Mouse (Mus musculus): Measurements from ENCODE around the gene Pnpla7. TPM values are rescaled to one million over a fixed set of nuclear protein-coding genes. Genes with fewer than 3 reads are reported as not detected.

Gene Pnpla7
- total and polyA plus RNA-seq, 2 experiments from 2014 or later = 10.9 to 19.5 TPM

DNA sequence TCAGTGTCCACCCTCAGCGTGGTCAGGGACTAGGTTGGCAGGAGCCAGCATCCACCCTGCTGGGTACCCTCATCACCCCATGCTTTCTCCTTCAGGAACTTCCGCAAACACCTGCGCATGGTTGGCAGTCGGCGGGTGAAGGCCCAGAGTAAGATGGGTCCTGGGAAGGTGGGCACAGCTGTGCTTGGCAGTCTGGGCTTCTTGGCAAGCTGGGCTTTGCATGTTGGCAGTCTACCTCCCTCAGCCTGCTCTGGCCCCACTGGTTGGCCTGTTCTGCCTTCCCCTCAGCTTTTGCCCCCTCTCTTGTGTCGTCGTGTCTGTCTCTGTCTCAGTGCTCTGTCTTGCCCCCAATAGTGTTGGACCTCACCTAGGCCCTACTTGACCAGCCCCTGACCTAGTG is 83.1 kb downstream of the Pnpla7 start:
- Histone ChIP-seq H3K4me3 (ENCODE audit: low read depth, low read length) (no peak overlapping the region), H3K27ac (ENCODE audit: low read depth) (no peak overlapping the region), H3K4me2 (ENCODE audit: low read depth, low read length) (no peak overlapping the region), H3K9ac (replicated peaks; ENCODE audit: low read depth, low read length) (no peak overlapping the region), H3K9me3 (replicated peaks; ENCODE audit: control insufficient read depth, low read length) (no peaks in the 10 kb centered on the region), H3K36me3 (replicated peaks; ENCODE audit: control insufficient read depth, insufficient read depth, low read length) (peaks cover 34% of the 10 kb centered on the region), H3K27me3 (ENCODE audit: control insufficient read depth, insufficient read depth, low read length) (no peaks in the 10 kb centered on the region), H3K4me1 (ENCODE audit: control insufficient read depth, insufficient read depth) (peaks cover 7% of the 10 kb centered on the region; the same call in 1 of the 2 replicates)
- TF ChIP-seq EP300 (IDR thresholded peaks at IDR 0.05; ENCODE audit: low read depth) (no peak), CTCF (IDR thresholded peaks at IDR 0.05; ENCODE audit: low read depth) (no peak)
- ATAC-seq (ENCODE audit: insufficient read depth, low read depth) (no peak), DNase-seq (ENCODE audit: low spot score) (no peak)
- WGBS = 94% methylated on average over 7 of the region's 7 CpGs

- TF ChIP-seq EP300 (IDR thresholded peaks at IDR 0.05; ENCODE audit: low read depth) = no peak
- no peak for TF ChIP-seq CTCF (IDR thresholded peaks at IDR 0.05; ENCODE audit: low read depth)
- ATAC-seq (ENCODE audit: insufficient read depth, low read depth) = no peak
- Histone ChIP-seq H3K4me1 (ENCODE audit: control insufficient read depth, insufficient read depth) (no peaks in the 10 kb centered on the region), H3K4me2 (ENCODE audit: low read depth, low read length) (no peak overlapping the region), H3K4me3 (ENCODE audit: low read depth, low read length) (no peak overlapping the region), H3K27me3 (ENCODE audit: control insufficient read depth, insufficient read depth, low read length) (no peaks in the 10 kb centered on the region), H3K9me3 (replicated peaks; ENCODE audit: control insufficient read depth, low read length) (no peaks in the 10 kb centered on the region), H3K27ac (ENCODE audit: low read depth) (no peak overlapping the region), H3K36me3 (replicated peaks; ENCODE audit: control insufficient read depth, insufficient read depth, low read length) (peaks cover 22% of the 10 kb centered on the region), H3K9ac (replicated peaks; ENCODE audit: low read depth, low read length) (no peak overlapping the region)
- DNase-seq (ENCODE audit: low spot score) = no peak
- WGBS = 91% methylated on average over 5 of the region's 5 CpGs
These were observed 87.7 kb downstream of the Pnpla7 start for GRCm38 (mm10) chr2:25063523-25063922.

- ATAC-seq (ENCODE audit: insufficient read depth, low read depth) = no peak
- Histone ChIP-seq H3K4me3 (ENCODE audit: low read depth, low read length) (no peak overlapping the region), H3K4me2 (ENCODE audit: low read depth, low read length) (no peak overlapping the region), H3K9me3 (replicated peaks; ENCODE audit: control insufficient read depth, low read length) (no peaks in the 10 kb centered on the region), H3K36me3 (replicated peaks; ENCODE audit: control insufficient read depth, insufficient read depth, low read length) (peaks cover 22% of the 10 kb centered on the region), H3K27me3 (ENCODE audit: control insufficient read depth, insufficient read depth, low read length) (no peaks in the 10 kb centered on the region), H3K4me1 (ENCODE audit: control insufficient read depth, insufficient read depth) (no peaks in the 10 kb centered on the region), H3K27ac (ENCODE audit: low read depth) (no peak overlapping the region), H3K9ac (replicated peaks; ENCODE audit: low read depth, low read length) (no peak overlapping the region)
- no peak for DNase-seq (ENCODE audit: low spot score)
- TF ChIP-seq CTCF (IDR thresholded peaks at IDR 0.05; ENCODE audit: low read depth) = no peak
- TF ChIP-seq EP300 (IDR thresholded peaks at IDR 0.05; ENCODE audit: low read depth) = no peak
- WGBS = 81% methylated on average over 1 of the region's 1 CpGs
These were observed 88.5 kb downstream of the Pnpla7 start for GRCm38 (mm10) chr2:25064285-25064684.

- H3K27me3 ChIP-seq (ENCODE audit: control insufficient read depth, insufficient read depth, low read length) = no peaks in the 10 kb centered on the region
- ATAC-seq (ENCODE audit: insufficient read depth, low read depth) = no peak
- no peak for DNase-seq (ENCODE audit: low spot score)
- H3K4me1 ChIP-seq (ENCODE audit: control insufficient read depth, insufficient read depth) = no peaks in the 10 kb centered on the region
- no peak for TF ChIP-seq EP300 (IDR thresholded peaks at IDR 0.05; ENCODE audit: low read depth)
- no peak overlapping the region for H3K4me2 ChIP-seq (ENCODE audit: low read depth, low read length)
- peaks cover 18% of the 10 kb centered on the region for H3K36me3 ChIP-seq (replicated peaks; ENCODE audit: control insufficient read depth, insufficient read depth, low read length)
- no peak overlapping the region for H3K27ac ChIP-seq (ENCODE audit: low read depth)
- H3K9ac ChIP-seq (replicated peaks; ENCODE audit: low read depth, low read length) = no peak overlapping the region
- no peaks in the 10 kb centered on the region for H3K9me3 ChIP-seq (replicated peaks; ENCODE audit: control insufficient read depth, low read length)
- H3K4me3 ChIP-seq (ENCODE audit: low read depth, low read length) = no peak overlapping the region
These were observed 89.7 kb downstream of the Pnpla7 start for GRCm38 (mm10) chr2:25065537-25065936.

GRCm38 (mm10) chr2:25066552-25066951 is 90.7 kb downstream of the Pnpla7 start:
- Histone ChIP-seq H3K9ac (replicated peaks; ENCODE audit: low read depth, low read length) (no peak overlapping the region), H3K4me1 (ENCODE audit: control insufficient read depth, insufficient read depth) (no peaks in the 10 kb centered on the region), H3K9me3 (replicated peaks; ENCODE audit: control insufficient read depth, low read length) (no peaks in the 10 kb centered on the region), H3K27me3 (ENCODE audit: control insufficient read depth, insufficient read depth, low read length) (no peaks in the 10 kb centered on the region), H3K36me3 (replicated peaks; ENCODE audit: control insufficient read depth, insufficient read depth, low read length) (0 out of 2 replicates have a peak, but pooled peaks cover 7% of the 10 kb centered on the region), H3K4me2 (ENCODE audit: low read depth, low read length) (no peak overlapping the region), H3K4me3 (ENCODE audit: low read depth, low read length) (no peak overlapping the region), H3K27ac (ENCODE audit: low read depth) (no peak overlapping the region)
- 71% methylated on average over 4 of the region's 4 CpGs for WGBS
- ATAC-seq (ENCODE audit: insufficient read depth, low read depth) = no peak
- DNase-seq (ENCODE audit: low spot score) = no peak
- TF ChIP-seq CTCF (IDR thresholded peaks at IDR 0.05; ENCODE audit: low read depth) (no peak), EP300 (IDR thresholded peaks at IDR 0.05; ENCODE audit: low read depth) (no peak)

DNA sequence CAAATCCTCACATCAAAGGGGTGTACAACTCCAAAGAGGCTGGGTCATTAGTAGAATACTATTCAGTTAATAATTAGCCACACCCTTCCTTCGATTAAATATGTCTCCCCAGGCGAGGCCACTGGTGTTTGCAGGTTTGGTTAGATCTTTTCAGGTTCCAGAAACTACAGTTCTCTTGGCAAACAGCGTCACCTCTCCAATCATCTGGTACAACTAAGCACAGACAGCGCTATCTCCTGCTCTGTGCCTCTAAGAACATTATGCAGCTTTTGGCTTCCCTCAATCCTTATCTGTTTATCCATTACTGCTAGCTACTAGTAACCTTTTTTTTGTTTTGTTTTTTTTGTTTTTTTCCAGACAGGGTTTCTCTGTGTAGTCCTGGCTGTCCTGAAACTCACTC is 93.7 kb downstream of the Pnpla7 start:
- Histone ChIP-seq H3K27ac (ENCODE audit: low read depth) (no peak overlapping the region), H3K4me1 (ENCODE audit: control insufficient read depth, insufficient read depth) (no peaks in the 10 kb centered on the region), H3K9me3 (replicated peaks; ENCODE audit: control insufficient read depth, low read length) (no peaks in the 10 kb centered on the region), H3K4me2 (ENCODE audit: low read depth, low read length) (no peak overlapping the region), H3K27me3 (ENCODE audit: control insufficient read depth, insufficient read depth, low read length) (no peaks in the 10 kb centered on the region), H3K36me3 (replicated peaks; ENCODE audit: control insufficient read depth, insufficient read depth, low read length) (no peaks in the 10 kb centered on the region), H3K4me3 (ENCODE audit: low read depth, low read length) (no peak overlapping the region), H3K9ac (replicated peaks; ENCODE audit: low read depth, low read length) (no peak overlapping the region)
- WGBS = 67% methylated on average over 4 of the region's 4 CpGs
- TF ChIP-seq EP300 (IDR thresholded peaks at IDR 0.05; ENCODE audit: low read depth) = no peak
- TF ChIP-seq CTCF (IDR thresholded peaks at IDR 0.05; ENCODE audit: low read depth) = no peak
- ATAC-seq (ENCODE audit: insufficient read depth, low read depth) (no peak), DNase-seq (ENCODE audit: low spot score) (no peak)

Data from heart, postnatal 0 days (tissue).